Mouse (Mus musculus) stomach, postnatal 0 days (tissue): ENCODE data around the gene Hspbp1. TPM values are rescaled to one million over a fixed set of nuclear protein-coding genes. Genes with fewer than 3 reads are reported as not detected.

ENCODE experiments used
- ATAC-seq: fragments of 200-750 bp; cut with Nextera tagmentation; 2 replicates; pipeline ENCODE4 v1.8.0; 2017; ENCODE audit not compliant: low FRiP score, low TSS enrichment
- DNase-seq: peaks from one replicate; pipeline ENCODE4 v3.0.0-alpha.2; 2016; ENCODE audit warnings: low spot score
- H3K27ac ChIP-seq: fragments of 300-500 bp; sonication (generic); replicated peaks from 2 replicates; pipeline ENCODE4 v1.5.1; 2014; ENCODE audit warnings: mild to moderate bottlenecking, control low read depth
- H3K27me3 ChIP-seq: fragments of 300-500 bp; sonication (generic); 2 replicates; pipeline ENCODE4 v1.6.1; 2014; ENCODE audit warnings: low read length; ENCODE audit not compliant: control insufficient read depth, insufficient read depth
- H3K36me3 ChIP-seq: fragments of 300-500 bp; sonication (generic); 2 replicates; pipeline ENCODE4 v1.6.1; 2014; ENCODE audit warnings: low read length, mixed read lengths; ENCODE audit not compliant: control insufficient read depth, insufficient read depth
- H3K4me1 ChIP-seq: fragments of 300-500 bp; sonication (generic); replicated peaks from 2 replicates; pipeline ENCODE4 v1.6.1; 2014; ENCODE audit warnings: antibody characterized with exemption; ENCODE audit not compliant: control insufficient read depth, insufficient read depth
- H3K4me2 ChIP-seq: fragments of 300-500 bp; sonication (generic); replicated peaks from 2 replicates; pipeline ENCODE4 v1.6.1; 2014; ENCODE audit warnings: low read depth, mild to moderate bottlenecking, control low read depth, moderate library complexity
- H3K4me3 ChIP-seq: fragments of 300-500 bp; sonication (generic); 2 replicates; pipeline ENCODE4 v1.5.1; 2014; ENCODE audit warnings: low read depth, low read length, control low read depth
- H3K9ac ChIP-seq: fragments of 300-500 bp; sonication (generic); 2 replicates; pipeline ENCODE4 v1.6.1; 2014; ENCODE audit warnings: mild to moderate bottlenecking, low read length, control low read depth, mixed read lengths
- H3K9me3 ChIP-seq: fragments of 300-500 bp; sonication (generic); 2 replicates; pipeline ENCODE4 v1.6.1; 2016; ENCODE audit warnings: low read length; ENCODE audit not compliant: control insufficient read depth
- CTCF ChIP-seq: IDR thresholded peaks from 2 replicates; pipeline ENCODE4 v1.5.1; 2016; ENCODE audit warnings: antibody characterized with exemption, low read depth, mild to moderate bottlenecking, moderate library complexity
- EP300 ChIP-seq: optimal IDR thresholded peaks from 2 replicates; pipeline ENCODE3; 2016; ENCODE audit warnings: antibody characterized with exemption
- WGBS: fragments of 180-500 bp; shearing (Covaris S2); extraction: QIAGEN DNeasy Blood & Tissue Kit; methylation state at CpG from one replicate; pipeline ENCODE4 v1.1.7; 2014; 5-methylcytosine and 5-hydroxymethylcytosine counted together
- polyA plus RNA-seq: library from polyadenylated mRNA; unstranded; fragments of >200 nt; fragmentation: Nextera tagmentation; extraction: Ambion mirVana; gene quantifications from 2 replicates; pipeline ENCODE4 v1.2.1, GENCODE M21; 2015

The Hspbp1 gene
- polyA plus RNA-seq, 1 experiment from 2014 or later: 59.1 TPM

GRCm38 (mm10) chr7:4693004-4693403 is 8.1 kb upstream of the Hspbp1 start:
- Histone ChIP-seq H3K9ac (no peak overlapping the region), H3K4me2 (no peak overlapping the region), H3K9me3 (no peaks in the 10 kb centered on the region), H3K27me3 (no peaks in the 10 kb centered on the region), H3K27ac (no peak overlapping the region), H3K36me3 (peaks cover 3% of the 10 kb centered on the region; the same call in 1 of the 2 replicates), H3K4me3 (no peak overlapping the region), H3K4me1 (no peaks in the 10 kb centered on the region)
- DNase-seq (no peak), ATAC-seq (no peak; the same call in 1 of the 2 replicates)
- TF ChIP-seq EP300: no peak
- no peak for TF ChIP-seq CTCF
- 87% methylated on average over 6 of the region's 6 CpGs for WGBS

DNA sequence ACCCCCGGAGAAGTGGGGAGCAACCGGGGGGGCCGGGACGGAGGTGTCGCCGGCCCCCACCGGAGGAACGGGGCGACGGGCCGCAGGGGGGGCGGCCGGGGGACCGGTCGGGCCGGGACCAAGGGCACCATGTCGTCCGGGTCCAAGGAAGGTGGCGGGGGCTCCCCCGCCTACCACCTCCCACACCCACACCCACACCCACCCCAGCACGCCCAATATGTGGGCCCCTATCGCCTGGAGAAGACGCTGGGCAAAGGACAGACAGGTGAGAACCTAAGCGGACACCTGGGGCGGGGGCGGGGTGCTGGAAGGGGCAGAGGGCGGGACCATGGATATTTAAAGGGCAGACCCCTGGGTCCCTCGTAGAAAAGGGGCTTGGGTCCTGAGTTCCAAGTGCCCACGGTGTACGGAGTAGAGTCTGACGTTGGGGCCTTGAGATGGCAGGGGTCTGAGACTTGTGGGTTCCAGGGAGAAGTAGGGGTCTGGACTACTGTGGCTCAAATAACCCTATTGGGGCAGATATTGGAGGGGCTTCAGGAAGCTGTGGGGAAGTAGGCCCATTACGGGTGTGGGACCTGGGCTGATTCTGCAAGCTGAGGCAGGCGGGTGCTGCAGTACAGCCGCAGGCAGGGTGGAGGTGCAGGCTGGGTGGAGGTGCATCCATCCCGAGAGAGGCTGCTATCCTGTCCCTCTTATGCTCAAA is 6.2 kb upstream of the Hspbp1 start:
- DNase-seq: no peak
- peak overlapping the region; percentile 70 for H3K4me3 ChIP-seq
- no peaks in the 10 kb centered on the region for H3K27me3 ChIP-seq
- H3K27ac ChIP-seq: peak overlapping the region; percentile 88
- peak; percentile 28; the same call in 1 of the 2 replicates for ATAC-seq
- peak overlapping the region; percentile 91 for H3K4me2 ChIP-seq
- 10% methylated on average over 15 of the region's 35 CpGs for WGBS
- no peak for TF ChIP-seq CTCF
- TF ChIP-seq EP300: no peak
- H3K4me1 ChIP-seq: no peaks in the 10 kb centered on the region
- H3K36me3 ChIP-seq: peaks cover 3% of the 10 kb centered on the region; the same call in 1 of the 2 replicates
- no peaks in the 10 kb centered on the region for H3K9me3 ChIP-seq
- H3K9ac ChIP-seq: peak overlapping the region; percentile 91

- TF ChIP-seq EP300: no peak
- TF ChIP-seq CTCF: no peak
- WGBS: 0% methylated on average over 5 of the region's 18 CpGs
Observed at GRCm38 (mm10) chr7:4690387-4690786, 5.5 kb upstream of the Hspbp1 start, which contains the start of gene Brsk1. Brsk1 (plus strand) TSS chr7:4690604.

GRCm38 (mm10) chr7:4684203-4684602 is 665 bp downstream of the Hspbp1 start:
- Histone ChIP-seq H3K27ac (no peak overlapping the region), H3K9ac (peak overlapping the region; percentile 63), H3K27me3 (no peaks in the 10 kb centered on the region), H3K4me3 (peak overlapping the region; percentile 76), H3K9me3 (no peaks in the 10 kb centered on the region), H3K36me3 (peaks cover 2% of the 10 kb centered on the region; the same call in 1 of the 2 replicates), H3K4me2 (peak overlapping the region; percentile 79), H3K4me1 (peaks cover 5% of the 10 kb centered on the region)
- DNase-seq (no peak), ATAC-seq (no peak)
- 2% methylated on average over 13 of the region's 13 CpGs for WGBS
- TF ChIP-seq CTCF (no peak), EP300 (no peak)

More at GRCm38 (mm10) chr7:4690387-4690786, 5.5 kb upstream of the Hspbp1 start, which contains the start of gene Brsk1:
- Histone ChIP-seq H3K4me3 (peak within 1 kb of the TSS; percentile 70), H3K27me3 (no peaks in the 10 kb centered on the region), H3K27ac (peak within 1 kb of the TSS; percentile 88), H3K4me1 (no peaks in the 10 kb centered on the region), H3K9me3 (no peaks in the 10 kb centered on the region), H3K36me3 (peaks cover 3% of the 10 kb centered on the region; the same call in 1 of the 2 replicates), H3K4me2 (peak within 1 kb of the TSS; percentile 91), H3K9ac (peak within 1 kb of the TSS; percentile 91)
- peak; percentile 74 for DNase-seq
- ATAC-seq: peak; percentile 58; the same call in 1 of the 2 replicates

- no peak for ATAC-seq
- no peaks in the 10 kb centered on the region for H3K27me3 ChIP-seq
- TF ChIP-seq EP300 (no peak), CTCF (no peak)
- H3K36me3 ChIP-seq: peaks cover 2% of the 10 kb centered on the region; the same call in 1 of the 2 replicates
- no peak overlapping the region for H3K9ac ChIP-seq
- no peak overlapping the region for H3K27ac ChIP-seq
- no peak overlapping the region for H3K4me2 ChIP-seq
- peaks cover 5% of the 10 kb centered on the region for H3K4me1 ChIP-seq
- no peak for DNase-seq
- H3K4me3 ChIP-seq: no peak overlapping the region
- H3K9me3 ChIP-seq: no peaks in the 10 kb centered on the region
- 81% methylated on average over 5 of the region's 5 CpGs for WGBS
Observed at GRCm38 (mm10) chr7:4683307-4683706, 1.6 kb downstream of the Hspbp1 start.

- H3K27me3 ChIP-seq: no peaks in the 10 kb centered on the region
- H3K4me2 ChIP-seq: no peak overlapping the region
- H3K4me1 ChIP-seq: no peaks in the 10 kb centered on the region
- no peak overlapping the region for H3K9ac ChIP-seq
- TF ChIP-seq CTCF: no peak
- TF ChIP-seq EP300: peak; percentile 35
- no peak overlapping the region for H3K27ac ChIP-seq
- 56% methylated on average over 7 of the region's 7 CpGs for WGBS
- no peak overlapping the region for H3K4me3 ChIP-seq
- H3K36me3 ChIP-seq: peaks cover 8% of the 10 kb centered on the region; the same call in 1 of the 2 replicates
- DNase-seq (no peak), ATAC-seq (peak; percentile 68; the same call in 1 of the 2 replicates)
- H3K9me3 ChIP-seq: no peaks in the 10 kb centered on the region
Observed at GRCm38 (mm10) chr7:4675200-4675599, 9.7 kb downstream of the Hspbp1 start.
